Mouse (Mus musculus): ENCODE measurements around the gene Pifo.

Pifo gene

DNA sequence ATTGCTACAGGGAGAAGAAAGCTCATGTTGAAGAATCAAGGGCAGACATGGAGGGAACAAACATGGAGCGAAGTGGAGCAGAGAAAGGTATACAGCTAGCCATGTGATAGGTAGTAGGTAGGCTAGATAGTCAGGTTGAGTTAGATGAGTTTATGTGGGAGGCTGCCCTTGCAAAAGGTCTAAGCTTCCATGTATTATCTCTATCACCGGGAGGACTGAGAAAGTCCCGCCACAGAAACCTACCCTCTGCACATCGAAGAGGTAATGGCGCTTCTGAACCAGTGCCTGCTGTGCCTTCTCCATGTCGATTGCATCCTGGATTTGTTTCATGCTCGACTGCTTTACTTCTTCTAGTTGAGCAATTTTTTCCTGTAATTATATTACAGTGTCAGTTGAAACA, 63.1 kb downstream of the Pifo start:
- DNase-seq = no peak
